Mouse (Mus musculus): ENCODE measurements around the gene Wbp1l. TPM values are rescaled to one million over a fixed set of nuclear protein-coding genes. Genes with fewer than 3 reads are reported as not detected.

Gene Wbp1l
- total and polyA plus RNA-seq, 3 experiments, result 52.9 to 70.0 TPM; not detected in 1

GRCm38 (mm10) chr19:46575196-46575595 lies 23.7 kb upstream of the Wbp1l start:
- Histone ChIP-seq H3K9me3 (replicated peaks; ENCODE audit: insufficient read depth, low read length) (no peaks in the 10 kb centered on the region), H3K27ac (ENCODE audit: control insufficient read depth, low read depth, low read length) (peak overlapping the region; percentile 18; the same call in 1 of the 2 replicates), H3K4me3 (ENCODE audit: control insufficient read depth in 1 of 2, insufficient read depth in 1 of 2, low read depth in 2 of 2, low read length in 2 of 2) (no peak overlapping the region), H3K9ac (ENCODE audit: control insufficient read depth, low read depth, low read length, poor library complexity, severe bottlenecking) (0 out of 2 replicates have a peak overlapping the region, but pooled peaks have one; percentile 18), H3K27me3 (ENCODE audit: control insufficient read depth in 1 of 2, insufficient read depth in 2 of 2, low read length in 2 of 2) (no peaks in the 10 kb centered on the region), H3K4me1 (ENCODE audit: control insufficient read depth in 1 of 2, insufficient read depth in 2 of 2, low read length in 2 of 2) (peaks cover 8 to 15% of the 10 kb centered on the region in 2 experiments), H3K79me2 (ENCODE audit: control insufficient read depth, insufficient read depth, low read length, poor library complexity) (peaks cover 5% of the 10 kb centered on the region), H3K36me3 (ENCODE audit: control insufficient read depth in 1 of 2, insufficient read depth in 2 of 2, low read length in 2 of 2) (peaks cover 0 to 19% of the 10 kb centered on the region in 2 experiments; a peak in 2 of 4 replicates)
- peak; percentile 30 for DNase-seq (ENCODE audit: low read depth, low spot score)
- TF ChIP-seq KAT2A (conservative IDR thresholded peaks at IDR 0.05; ENCODE audit: low read depth, low read length), result no peak
- no peak for TF ChIP-seq E2F4 (IDR thresholded peaks at IDR 0.05; ENCODE audit: borderline replicate concordance, low read depth, low read length)
- TF ChIP-seq GATA1 (IDR thresholded peaks at IDR 0.05; ENCODE audit: low read depth, low read length), result 0 out of 2 replicates have a peak, but pooled peaks have one; percentile 17

- H3K79me2 ChIP-seq (ENCODE audit: control insufficient read depth, insufficient read depth, low read length, poor library complexity), result no peaks in the 10 kb centered on the region
These were observed 10.9 kb upstream of the Wbp1l start for GRCm38 (mm10) chr19:46587823-46588508.

GRCm38 (mm10) chr19:46591575-46591974 lies 7.3 kb upstream of the Wbp1l start:
- Histone ChIP-seq H3K4me3 (ENCODE audit: control insufficient read depth in 1 of 2, insufficient read depth in 1 of 2, low read depth in 2 of 2, low read length in 2 of 2) (no peak overlapping the region), H3K9me3 (replicated peaks; ENCODE audit: insufficient read depth, low read length) (no peaks in the 10 kb centered on the region), H3K27me3 (ENCODE audit: control insufficient read depth in 1 of 2, insufficient read depth in 2 of 2, low read length in 2 of 2) (no peaks in the 10 kb centered on the region), H3K79me2 (ENCODE audit: control insufficient read depth, insufficient read depth, low read length, poor library complexity) (no peaks in the 10 kb centered on the region), H3K9ac (ENCODE audit: control insufficient read depth, low read depth, low read length, poor library complexity, severe bottlenecking) (no peak overlapping the region), H3K4me1 (ENCODE audit: control insufficient read depth in 1 of 2, insufficient read depth in 2 of 2, low read length in 2 of 2) (no peaks in the 10 kb centered on the region), H3K36me3 (ENCODE audit: control insufficient read depth in 1 of 2, insufficient read depth in 2 of 2, low read length in 2 of 2) (0 out of 4 replicates have a peak, but pooled peaks cover 0 to 1% of the 10 kb centered on the region in 2 experiments), H3K27ac (ENCODE audit: control insufficient read depth, low read depth, low read length) (no peak overlapping the region)
- DNase-seq (ENCODE audit: low read depth, low spot score), result no peak
- TF ChIP-seq CHD2 (IDR thresholded peaks at IDR 0.05; ENCODE audit: low read length) (no peak), MXI1 (IDR thresholded peaks at IDR 0.05; ENCODE audit: low read depth, low read length) (no peak), MAX (IDR thresholded peaks at IDR 0.05; ENCODE audit: low read length) (no peak), SIN3A (IDR thresholded peaks at IDR 0.05; ENCODE audit: low read length) (no peak), ZMIZ1 (IDR thresholded peaks at IDR 0.05; ENCODE audit: low read depth, low read length) (no peak), GATA1 (IDR thresholded peaks at IDR 0.05; ENCODE audit: low read depth, low read length) (no peak), HCFC1 (IDR thresholded peaks at IDR 0.05; ENCODE audit: low read depth, low read length) (no peak), ZKSCAN1 (IDR thresholded peaks at IDR 0.05; ENCODE audit: low read depth, low read length) (no peak), KAT2A (conservative IDR thresholded peaks at IDR 0.05; ENCODE audit: low read depth, low read length) (no peak), MAFK (IDR thresholded peaks at IDR 0.05; ENCODE audit: borderline replicate concordance, low read depth, low read length) (no peak), TBP (IDR thresholded peaks at IDR 0.05; ENCODE audit: low read depth, low read length) (no peak), SMC3 (IDR thresholded peaks at IDR 0.05; ENCODE audit: low read depth, low read length) (no peak), MEF2A (IDR thresholded peaks at IDR 0.05; ENCODE audit: extremely low read depth, insufficient replicate concordance, low read depth, low read length, poor library complexity, severe bottlenecking) (no peak), E2F4 (IDR thresholded peaks at IDR 0.05; ENCODE audit: borderline replicate concordance, low read depth, low read length) (no peak), USF2 (IDR thresholded peaks at IDR 0.05; ENCODE audit: borderline replicate concordance in 1 of 2, insufficient read depth in 1 of 2, low read depth in 1 of 2, low read length in 2 of 2) (no peak), ZC3H11A (IDR thresholded peaks at IDR 0.05; ENCODE audit: low read depth, low read length) (no peak), GABPA (IDR thresholded peaks at IDR 0.05; ENCODE audit: low read depth, low read length) (no peak)

More at GRCm38 (mm10) chr19:46587823-46588508, 10.9 kb upstream of the Wbp1l start:
- Histone ChIP-seq H3K9ac (ENCODE audit: control insufficient read depth, low read depth, low read length, poor library complexity, severe bottlenecking) (no peak overlapping the region), H3K27me3 (ENCODE audit: control insufficient read depth in 1 of 2, insufficient read depth in 2 of 2, low read length in 2 of 2) (no peaks in the 10 kb centered on the region), H3K4me1 (ENCODE audit: control insufficient read depth in 1 of 2, insufficient read depth in 2 of 2, low read length in 2 of 2) (no peaks in the 10 kb centered on the region), H3K27ac (ENCODE audit: control insufficient read depth, low read depth, low read length) (no peak overlapping the region), H3K9me3 (replicated peaks; ENCODE audit: insufficient read depth, low read length) (no peaks in the 10 kb centered on the region), H3K4me3 (ENCODE audit: control insufficient read depth in 1 of 2, insufficient read depth in 1 of 2, low read depth in 2 of 2, low read length in 2 of 2) (no peak overlapping the region), H3K36me3 (ENCODE audit: control insufficient read depth in 1 of 2, insufficient read depth in 2 of 2, low read length in 2 of 2) (0 out of 4 replicates have a peak, but pooled peaks cover 0 to 1% of the 10 kb centered on the region in 2 experiments)
- peak; percentile 43 for TF ChIP-seq SIN3A (IDR thresholded peaks at IDR 0.05; ENCODE audit: low read length)
- no peak for TF ChIP-seq MEF2A (IDR thresholded peaks at IDR 0.05; ENCODE audit: extremely low read depth, insufficient replicate concordance, low read depth, low read length, poor library complexity, severe bottlenecking)
- peak; percentile 80 for TF ChIP-seq SMC3 (IDR thresholded peaks at IDR 0.05; ENCODE audit: low read depth, low read length)
- TF ChIP-seq BHLHE40 (IDR thresholded peaks at IDR 0.05; ENCODE audit: borderline replicate concordance, low read depth, low read length), result peak; percentile 44; the same call in 1 of the 2 replicates
- TF ChIP-seq HCFC1 (IDR thresholded peaks at IDR 0.05; ENCODE audit: low read depth, low read length), result no peak
- TF ChIP-seq ZC3H11A (IDR thresholded peaks at IDR 0.05; ENCODE audit: low read depth, low read length), result peak; percentile 66
- 0 out of 2 replicates have a peak, but pooled peaks have one; percentile 59 for TF ChIP-seq MYC (IDR thresholded peaks at IDR 0.05; ENCODE audit: low read depth, low read length)
- no peak; the same call in 1 of the 2 replicates for TF ChIP-seq MAX (IDR thresholded peaks at IDR 0.05; ENCODE audit: low read length)
- no peak for TF ChIP-seq TAL1 (IDR thresholded peaks at IDR 0.05; ENCODE audit: low read length)
- no peak for TF ChIP-seq GATA1 (IDR thresholded peaks at IDR 0.05; ENCODE audit: low read depth, low read length)
- no peak for TF ChIP-seq POLR2A (IDR thresholded peaks at IDR 0.05; ENCODE audit: control insufficient read depth in 1 of 2, insufficient read depth in 1 of 2, low read depth in 1 of 2, low read length in 2 of 2, poor library complexity in 1 of 2)
- TF ChIP-seq RAD21 (IDR thresholded peaks at IDR 0.05; ENCODE audit: low read depth, low read length), result peak; percentile 80
- no peak for TF ChIP-seq USF1 (IDR thresholded peaks at IDR 0.05; ENCODE audit: low read depth, low read length)
- no peak for TF ChIP-seq E2F4 (IDR thresholded peaks at IDR 0.05; ENCODE audit: borderline replicate concordance, low read depth, low read length)
- TF ChIP-seq CTCF (IDR thresholded peaks at IDR 0.05 in 2 of 3, conservative IDR thresholded peaks at IDR 0.05 in 1 of 3; ENCODE audit: control insufficient read depth in 1 of 3, insufficient read depth in 1 of 3, low read depth in 2 of 3, low read length in 3 of 3, poor library complexity in 1 of 3, severe bottlenecking in 1 of 3), result peak; percentile 88 to 100 (median 93)
- DNase-seq (ENCODE audit: low read depth, low spot score), result peak; percentile 87

Data from MEL (cell line).